In genomic region chr1:38392928-38393327, GRCm38 (mm10) we compare ENCODE assay signal across 9 mouse cellular contexts.
DNase-seq lines count a peak whose midpoint lies in the region; ATAC-seq and TF ChIP-seq lines count a peak whose summit lies in the region.
"Had no signal": no experiment of that assay in that cellular context is flagged by ENCODE, and none has a peak within 500 bp of the region (broad histone marks: within the 10 kb centered on the region; RNA-seq: fewer than 3 reads in every experiment).

No protein-coding gene starts in this region.

- no peak overlapping the region for H3K4me3 ChIP-seq in midbrain, embryonic 10.5 days
- H3K4me3 ChIP-seq in midbrain, embryonic 15.5 days, result no peak overlapping the region
- no peak overlapping the region for H3K4me3 ChIP-seq in embryonic facial prominence, embryonic 11.5 days (ENCODE audit: low read depth, low read length)
- H3K4me3 ChIP-seq in hindbrain, postnatal 0 days (ENCODE audit: low read length), result no peak overlapping the region
- no peak overlapping the region for H3K4me3 ChIP-seq in limb, embryonic 11.5 days (ENCODE audit: low read depth, low read length)
- H3K4me3 ChIP-seq: neural tube, embryonic 12.5 days had no signal

- no peak overlapping the region for H3K4me2 ChIP-seq in midbrain, embryonic 15.5 days
- H3K4me2 ChIP-seq in embryonic facial prominence, embryonic 11.5 days (ENCODE audit: low read depth, low read length), result no peak overlapping the region
- H3K4me2 ChIP-seq in hindbrain, postnatal 0 days (ENCODE audit: low read depth, low read length), result no peak overlapping the region
- no peak overlapping the region for H3K4me2 ChIP-seq in limb, embryonic 11.5 days (ENCODE audit: low read depth, severe bottlenecking)
- H3K4me2 ChIP-seq: neural tube, embryonic 12.5 days had no signal

- peak; percentile 54 for DNase-seq in midbrain, embryonic 10.5 days (ENCODE audit: low spot score)
- peak; percentile 27 for DNase-seq in adrenal gland, adult 8-10 months
- peak; percentile 81 for DNase-seq in embryonic facial prominence, embryonic 11.5 days (ENCODE audit: low spot score)
- peak; percentile 87 for DNase-seq in hindbrain, postnatal 0 days (ENCODE audit: low spot score)
- peak; percentile 75 for DNase-seq in limb, embryonic 11.5 days (ENCODE audit: low spot score)
- peak; percentile 84 for DNase-seq in retina, postnatal 1 day

- H3K27me3 ChIP-seq in midbrain, embryonic 10.5 days (ENCODE audit: low read depth, poor library complexity, severe bottlenecking), result 0 out of 2 replicates have a peak, but pooled peaks cover 6% of the 10 kb centered on the region
- no peaks in the 10 kb centered on the region for H3K27me3 ChIP-seq in midbrain, embryonic 15.5 days (replicated peaks)
- no peaks in the 10 kb centered on the region for H3K27me3 ChIP-seq in embryonic facial prominence, embryonic 11.5 days (ENCODE audit: control insufficient read depth, insufficient read depth, low read length)
- H3K27me3 ChIP-seq in hindbrain, postnatal 0 days (ENCODE audit: insufficient read depth, low read length), result no peaks in the 10 kb centered on the region
- H3K27me3 ChIP-seq in limb, embryonic 11.5 days (ENCODE audit: control insufficient read depth, insufficient read depth, low read length), result no peaks in the 10 kb centered on the region
- H3K27me3 ChIP-seq: neural tube, embryonic 12.5 days had no signal

- peak; percentile 73 for TF ChIP-seq CTCF in hindbrain, postnatal 0 days (IDR thresholded peaks at IDR 0.05; ENCODE audit: low read depth)

- H3K9ac ChIP-seq in midbrain, embryonic 15.5 days, result no peak overlapping the region
- H3K9ac ChIP-seq in embryonic facial prominence, embryonic 11.5 days (replicated peaks; ENCODE audit: low read length), result no peak overlapping the region
- no peak overlapping the region for H3K9ac ChIP-seq in hindbrain, postnatal 0 days (replicated peaks; ENCODE audit: low read length)
- H3K9ac ChIP-seq in limb, embryonic 11.5 days (ENCODE audit: low read length), result no peak overlapping the region
- H3K9ac ChIP-seq: neural tube, embryonic 12.5 days had no signal

- H3K4me1 ChIP-seq in midbrain, embryonic 10.5 days, result peaks cover 41% of the 10 kb centered on the region
- peaks cover 46% of the 10 kb centered on the region for H3K4me1 ChIP-seq in midbrain, embryonic 15.5 days
- H3K4me1 ChIP-seq in embryonic facial prominence, embryonic 11.5 days (ENCODE audit: control insufficient read depth, insufficient read depth, low read length), result peaks cover 6% of the 10 kb centered on the region; the same call in 1 of the 2 replicates
- H3K4me1 ChIP-seq in hindbrain, postnatal 0 days (ENCODE audit: insufficient read depth, low read length), result peaks cover 3% of the 10 kb centered on the region; the same call in 1 of the 2 replicates
- H3K4me1 ChIP-seq in limb, embryonic 11.5 days (ENCODE audit: control insufficient read depth, insufficient read depth, low read length), result peaks cover 32% of the 10 kb centered on the region

- H3K27ac ChIP-seq in midbrain, embryonic 10.5 days (replicated peaks), result no peak overlapping the region
- no peak overlapping the region for H3K27ac ChIP-seq in midbrain, embryonic 15.5 days
- H3K27ac ChIP-seq in embryonic facial prominence, embryonic 11.5 days (replicated peaks; ENCODE audit: low read depth, low read length), result no peak overlapping the region
- H3K27ac ChIP-seq in hindbrain, postnatal 0 days, result no peak overlapping the region
- no peak overlapping the region for H3K27ac ChIP-seq in limb, embryonic 11.5 days (replicated peaks; ENCODE audit: low read depth, low read length)
- H3K27ac ChIP-seq: neural tube, embryonic 12.5 days had no signal

- H3K9me3 ChIP-seq in midbrain, embryonic 10.5 days (replicated peaks), result no peaks in the 10 kb centered on the region
- H3K9me3 ChIP-seq in midbrain, embryonic 15.5 days, result no peaks in the 10 kb centered on the region
- no peaks in the 10 kb centered on the region for H3K9me3 ChIP-seq in embryonic facial prominence, embryonic 11.5 days (replicated peaks; ENCODE audit: control insufficient read depth, low read length)
- H3K9me3 ChIP-seq in hindbrain, postnatal 0 days (ENCODE audit: low read length), result no peaks in the 10 kb centered on the region
- no peaks in the 10 kb centered on the region for H3K9me3 ChIP-seq in limb, embryonic 11.5 days (ENCODE audit: control insufficient read depth, low read length)
- H3K9me3 ChIP-seq: neural tube, embryonic 12.5 days had no signal

- 74% methylated on average over 2 of the region's 2 CpGs for WGBS in midbrain, embryonic 10.5 days
- WGBS in midbrain, embryonic 15.5 days, result 51% methylated on average over 2 of the region's 2 CpGs
- 40% methylated on average over 2 of the region's 2 CpGs for WGBS in embryonic facial prominence, embryonic 11.5 days
- 44% methylated on average over 2 of the region's 2 CpGs for WGBS in hindbrain, postnatal 0 days
- WGBS in limb, embryonic 11.5 days, result 60% methylated on average over 2 of the region's 2 CpGs

- ATAC-seq in midbrain, embryonic 15.5 days (replicated peaks), result no peak; the same call in 1 of the 2 replicates
- ATAC-seq in embryonic facial prominence, embryonic 11.5 days (replicated peaks; ENCODE audit: insufficient number of reproducible peaks, low FRiP score, low TSS enrichment, low read depth), result 0 out of 2 replicates have a peak, but pooled peaks have one; percentile 47
- ATAC-seq in hindbrain, postnatal 0 days, result peak; percentile 35; the same call in 1 of the 2 replicates
- ATAC-seq in limb, embryonic 11.5 days (ENCODE audit: insufficient number of reproducible peaks, low FRiP score, low TSS enrichment, low read depth), result no peak
- no peak for ATAC-seq in activated CD4-positive, CD25-positive, alpha-beta regulatory T cell, adult 4 months

- H3K36me3 ChIP-seq in midbrain, embryonic 10.5 days, result no peaks in the 10 kb centered on the region
- H3K36me3 ChIP-seq in midbrain, embryonic 15.5 days (replicated peaks), result no peaks in the 10 kb centered on the region
- H3K36me3 ChIP-seq in embryonic facial prominence, embryonic 11.5 days (replicated peaks; ENCODE audit: control insufficient read depth, insufficient read depth, low read depth, low read length), result no peaks in the 10 kb centered on the region
- no peaks in the 10 kb centered on the region for H3K36me3 ChIP-seq in hindbrain, postnatal 0 days (ENCODE audit: insufficient read depth, low read length)
- no peaks in the 10 kb centered on the region for H3K36me3 ChIP-seq in limb, embryonic 11.5 days (ENCODE audit: control insufficient read depth, insufficient read depth, low read length)
- H3K36me3 ChIP-seq: neural tube, embryonic 12.5 days had no signal

Comparison
In these comparisons a context has a peak if more than half of its experiments do, and no peak if none do; other contexts are left out.
1. DNase-seq: peak in every context shown above with its lines; median percentile 87 in hindbrain, postnatal 0 days; 84 in retina, postnatal 1 day; 81 in embryonic facial prominence, embryonic 11.5 days; 75 in limb, embryonic 11.5 days; 54 in midbrain, embryonic 10.5 days; 27 in adrenal gland, adult 8-10 months.
2. ATAC-seq: peak in embryonic facial prominence, embryonic 11.5 days (single experiment) and hindbrain, postnatal 0 days (single experiment); none in midbrain, embryonic 15.5 days (single experiment), limb, embryonic 11.5 days (single experiment) and activated CD4-positive, CD25-positive, alpha-beta regulatory T cell, adult 4 months (single experiment).